Mouse (Mus musculus) forebrain, postnatal 0 days (tissue): ENCODE measurements around the gene Cisd3. TPM values are rescaled to one million over a fixed set of nuclear protein-coding genes. Genes with fewer than 3 reads are reported as not detected.

Experiments
- ATAC-seq: fragments of 200-750 bp; cut with Nextera tagmentation; 2 replicates; pipeline ENCODE4 v1.8.0; 2017; ENCODE audit warnings: mild to moderate bottlenecking, moderate library complexity
- DNase-seq: peaks from one replicate; pipeline ENCODE4 v3.0.0-alpha.2; 2015
- H3K27ac ChIP-seq: fragments of 300-500 bp; sonication (generic); 2 replicates; pipeline ENCODE4 v1.5.1; 2014; ENCODE audit warnings: low read depth, mild to moderate bottlenecking, antibody characterized with exemption, low read length, moderate library complexity, mixed read lengths
- H3K27me3 ChIP-seq: fragments of 300-500 bp; sonication (generic); 2 replicates; pipeline ENCODE4 v1.6.1; 2014; ENCODE audit warnings: mild to moderate bottlenecking, low read length, mixed read lengths; ENCODE audit not compliant: insufficient read depth
- H3K36me3 ChIP-seq: fragments of 300-500 bp; sonication (generic); 2 replicates; pipeline ENCODE4 v1.6.1; 2014; ENCODE audit warnings: mild to moderate bottlenecking, moderate library complexity; ENCODE audit not compliant: insufficient read depth
- H3K4me1 ChIP-seq: fragments of 300-500 bp; sonication (generic); 2 replicates; pipeline ENCODE4 v1.6.1; 2014; ENCODE audit warnings: antibody characterized with exemption; ENCODE audit not compliant: insufficient read depth
- H3K4me2 ChIP-seq: fragments of 300-500 bp; sonication (generic); 2 replicates; pipeline ENCODE4 v1.6.1; 2014; ENCODE audit warnings: low read depth, mild to moderate bottlenecking, moderate library complexity
- H3K4me3 ChIP-seq: fragments of 300-500 bp; sonication (generic); 2 replicates; pipeline ENCODE4 v1.5.1; 2014; ENCODE audit warnings: low read depth, low read length, mixed read lengths
- H3K9ac ChIP-seq: fragments of 300-500 bp; sonication (generic); 2 replicates; pipeline ENCODE4 v1.6.1; 2014; ENCODE audit warnings: mild to moderate bottlenecking
- H3K9me3 ChIP-seq: fragments of 300-500 bp; sonication (generic); 2 replicates; pipeline ENCODE4 v1.6.1; 2016; ENCODE audit warnings: low read length
- CTCF ChIP-seq: sonication (generic); IDR thresholded peaks from 2 replicates; pipeline ENCODE4 v1.5.1; 2016; ENCODE audit warnings: antibody characterized with exemption, control low read depth, low read depth
- WGBS: fragments of 180-500 bp; shearing (Covaris S2); extraction: QIAGEN DNeasy Blood & Tissue Kit; methylation state at CpG from one replicate; pipeline ENCODE4 v1.1.7; 2014; 5-methylcytosine and 5-hydroxymethylcytosine counted together
- polyA plus RNA-seq: library from polyadenylated mRNA; unstranded; fragments of >200 nt; fragmentation: Nextera tagmentation; extraction: Ambion mirVana; gene quantifications from 2 replicates; pipeline ENCODE4 v1.2.1, GENCODE M21; 2015
- total RNA-seq: library from RNA; depleted of rRNA; stranded (reverse); fragments of >200 nt; gene quantifications from 2 replicates; pipeline ENCODE4 v1.2.3, GENCODE M21; 2014

Cisd3 gene
- total and polyA plus RNA-seq, 2 experiments from 2014 or later, result 15.5 to 27.2 TPM

DNA sequence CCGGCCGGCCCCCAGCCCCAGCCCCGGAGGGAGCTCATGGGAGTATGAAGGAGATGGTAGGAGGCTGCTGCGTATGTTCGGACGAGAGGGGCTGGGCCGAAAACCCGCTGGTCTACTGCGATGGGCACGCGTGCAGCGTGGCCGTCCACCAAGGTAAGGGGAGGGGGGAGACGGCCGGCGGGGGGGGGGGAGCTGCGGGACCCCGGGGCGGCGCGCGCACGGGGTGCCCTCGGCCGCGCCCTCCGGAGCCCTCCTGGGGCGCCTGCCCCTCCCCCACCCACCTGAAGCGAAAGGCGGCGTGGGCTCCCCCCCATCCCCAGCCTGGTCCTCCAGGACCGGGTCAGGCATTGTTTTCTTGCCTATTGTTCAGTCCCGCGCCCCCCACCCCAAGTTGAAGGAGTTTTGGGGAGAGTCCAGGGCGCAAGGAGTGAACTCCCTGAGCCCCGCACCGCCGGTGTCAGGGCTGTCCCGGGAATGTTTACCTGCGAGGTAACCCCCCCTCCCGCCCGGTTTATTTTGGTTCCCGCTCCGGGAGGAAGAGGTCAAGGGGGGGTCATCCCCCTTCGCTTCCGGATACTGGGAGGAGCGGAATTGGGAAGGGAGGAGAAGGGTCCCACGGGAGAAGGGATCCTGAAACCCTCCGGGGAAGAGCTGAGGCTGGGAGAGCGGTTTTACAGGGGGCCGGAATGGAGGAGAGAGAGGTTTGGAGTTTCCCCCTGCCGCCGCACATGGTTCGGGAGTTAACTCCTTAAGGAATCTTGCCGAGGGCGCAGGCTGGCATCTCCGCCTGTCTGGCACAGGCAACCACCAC is 21.9 kb upstream of the Cisd3 start:
- TF ChIP-seq CTCF, result no peak
- WGBS, result under 1% methylated on average over 44 of the region's 57 CpGs
- peak overlapping the region; percentile 79 for H3K4me3 ChIP-seq
- DNase-seq (peak; percentile 58), ATAC-seq (peak; percentile 15; the same call in 1 of the 2 replicates)
- H3K27me3 ChIP-seq, result 0 out of 2 replicates have a peak, but pooled peaks cover 7% of the 10 kb centered on the region
- no peaks in the 10 kb centered on the region for H3K9me3 ChIP-seq
- peaks cover 14% of the 10 kb centered on the region; the same call in 1 of the 2 replicates for H3K4me1 ChIP-seq
- peaks cover 6% of the 10 kb centered on the region for H3K36me3 ChIP-seq
- H3K27ac ChIP-seq, result peak overlapping the region; percentile 66
- H3K4me2 ChIP-seq, result peak overlapping the region; percentile 81
- peak overlapping the region; percentile 68 for H3K9ac ChIP-seq

DNA sequence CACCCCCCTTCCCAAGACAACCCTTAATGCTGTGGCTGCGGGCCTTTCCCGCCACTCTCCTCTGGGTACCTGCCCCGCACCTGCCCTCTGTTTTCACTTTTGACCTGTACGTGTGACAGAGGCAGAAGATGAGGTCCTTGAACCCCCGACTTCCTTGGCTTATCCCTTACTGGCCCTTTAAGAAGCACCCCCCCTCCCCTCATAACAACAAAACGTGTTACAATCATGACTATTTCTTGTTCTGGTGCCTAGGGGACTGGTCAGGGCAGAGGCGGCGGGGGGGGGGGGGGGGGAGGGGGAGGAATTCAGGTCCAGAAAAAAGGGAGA is 21.3 kb upstream of the Cisd3 start:
- Histone ChIP-seq H3K4me3 (peak overlapping the region; percentile 79), H3K36me3 (peaks cover 12% of the 10 kb centered on the region), H3K4me1 (peaks cover 16% of the 10 kb centered on the region; the same call in 1 of the 2 replicates), H3K4me2 (peak overlapping the region; percentile 81), H3K9me3 (no peaks in the 10 kb centered on the region), H3K9ac (peak overlapping the region; percentile 68; the same call in 1 of the 2 replicates), H3K27me3 (0 out of 2 replicates have a peak, but pooled peaks cover 7% of the 10 kb centered on the region), H3K27ac (no peak overlapping the region)
- 2% methylated on average over 6 of the region's 8 CpGs for WGBS
- no peak for ATAC-seq
- TF ChIP-seq CTCF, result no peak
- DNase-seq, result no peak

GRCm38 (mm10) chr11:97664771-97665240 is 20.8 kb upstream of the Cisd3 start:
- peaks cover 17% of the 10 kb centered on the region for H3K36me3 ChIP-seq
- 0 out of 2 replicates have a peak, but pooled peaks cover 7% of the 10 kb centered on the region for H3K27me3 ChIP-seq
- peaks cover 17% of the 10 kb centered on the region; the same call in 1 of the 2 replicates for H3K4me1 ChIP-seq
- H3K9ac ChIP-seq, result no peak overlapping the region; the same call in 1 of the 2 replicates
- peak overlapping the region; percentile 81 for H3K4me2 ChIP-seq
- DNase-seq, result no peak
- peak overlapping the region; percentile 79 for H3K4me3 ChIP-seq
- no peak overlapping the region for H3K27ac ChIP-seq
- WGBS, result 35% methylated on average over 6 of the region's 6 CpGs
- no peak for TF ChIP-seq CTCF
- no peak for ATAC-seq
- H3K9me3 ChIP-seq, result no peaks in the 10 kb centered on the region

GRCm38 (mm10) chr11:97665431-97665830 is 20.2 kb upstream of the Cisd3 start:
- Histone ChIP-seq H3K4me3 (no peak overlapping the region), H3K4me2 (no peak overlapping the region), H3K4me1 (peaks cover 20% of the 10 kb centered on the region), H3K27me3 (0 out of 2 replicates have a peak, but pooled peaks cover 7% of the 10 kb centered on the region), H3K9me3 (no peaks in the 10 kb centered on the region), H3K27ac (no peak overlapping the region), H3K9ac (no peak overlapping the region), H3K36me3 (peaks cover 22% of the 10 kb centered on the region)
- DNase-seq, result no peak
- no peak for ATAC-seq
- no peak for TF ChIP-seq CTCF
- 82% methylated on average over 13 of the region's 13 CpGs for WGBS

GRCm38 (mm10) chr11:97666221-97666620 is 19.4 kb upstream of the Cisd3 start:
- Histone ChIP-seq H3K9me3 (no peaks in the 10 kb centered on the region), H3K4me1 (peaks cover 16% of the 10 kb centered on the region; the same call in 1 of the 2 replicates), H3K4me3 (no peak overlapping the region), H3K36me3 (peaks cover 27% of the 10 kb centered on the region), H3K4me2 (no peak overlapping the region), H3K27me3 (0 out of 2 replicates have a peak, but pooled peaks cover under 1% of the 10 kb centered on the region), H3K9ac (no peak overlapping the region), H3K27ac (no peak overlapping the region)
- peak; percentile 45; the same call in 1 of the 2 replicates for TF ChIP-seq CTCF
- ATAC-seq (no peak), DNase-seq (no peak)
- 92% methylated on average over 7 of the region's 7 CpGs for WGBS

DNA sequence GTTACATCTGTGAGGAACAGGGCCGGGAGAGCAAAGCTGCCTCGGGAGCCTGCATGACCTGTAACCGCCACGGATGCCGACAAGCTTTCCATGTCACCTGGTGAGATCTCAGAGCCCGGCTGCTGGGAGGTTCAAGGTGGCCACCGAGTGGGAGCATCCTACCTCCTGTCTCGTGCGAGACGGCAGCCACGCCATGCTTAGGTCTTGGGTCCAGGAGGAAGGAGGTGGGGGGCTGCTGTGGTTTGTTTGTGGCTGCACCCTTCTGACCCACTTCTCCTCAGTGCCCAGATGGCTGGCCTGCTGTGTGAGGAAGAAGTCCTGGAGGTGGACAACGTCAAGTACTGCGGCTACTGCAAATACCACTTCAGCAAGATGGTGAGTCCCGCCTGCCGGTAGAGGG is 18.8 kb upstream of the Cisd3 start:
- Histone ChIP-seq H3K36me3 (peaks cover 28% of the 10 kb centered on the region), H3K9me3 (no peaks in the 10 kb centered on the region), H3K27me3 (no peaks in the 10 kb centered on the region), H3K4me2 (no peak overlapping the region), H3K4me1 (peaks cover 16% of the 10 kb centered on the region; the same call in 1 of the 2 replicates), H3K27ac (no peak overlapping the region), H3K9ac (no peak overlapping the region), H3K4me3 (no peak overlapping the region)
- WGBS, result 96% methylated on average over 15 of the region's 15 CpGs
- DNase-seq, result no peak
- no peak for ATAC-seq
- TF ChIP-seq CTCF, result no peak

DNA sequence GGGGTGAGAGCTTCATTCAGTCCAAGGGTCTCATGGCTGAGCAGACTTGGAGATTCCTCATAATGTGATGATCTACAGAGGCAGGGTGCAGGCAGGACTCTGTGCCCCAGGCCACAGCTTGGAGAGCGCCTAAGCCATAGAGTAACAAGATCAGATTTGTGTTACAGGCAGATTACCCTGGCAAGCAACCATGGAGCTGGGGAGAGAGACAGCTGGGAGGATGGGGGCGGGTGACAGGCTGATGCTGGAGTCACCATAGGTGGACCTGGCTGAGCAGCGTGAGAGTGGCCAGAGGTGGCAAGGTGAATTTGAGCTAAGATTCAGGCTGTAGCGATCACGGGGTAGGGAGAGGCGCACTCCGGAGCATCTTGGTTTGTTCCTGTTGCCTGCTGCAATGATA is 17.5 kb upstream of the Cisd3 start:
- Histone ChIP-seq H3K9ac (no peak overlapping the region), H3K9me3 (no peaks in the 10 kb centered on the region), H3K4me3 (no peak overlapping the region), H3K4me2 (no peak overlapping the region), H3K4me1 (peaks cover 16% of the 10 kb centered on the region; the same call in 1 of the 2 replicates), H3K27ac (no peak overlapping the region), H3K27me3 (no peaks in the 10 kb centered on the region), H3K36me3 (peaks cover 39% of the 10 kb centered on the region)
- no peak for TF ChIP-seq CTCF
- no peak for DNase-seq
- 94% methylated on average over 7 of the region's 7 CpGs for WGBS
- ATAC-seq, result no peak
